Mouse (Mus musculus): Measurements from ENCODE around the gene Ppox. TPM values are rescaled to one million over a fixed set of nuclear protein-coding genes. Genes with fewer than 3 reads are reported as not detected.
"Not testable (repeated sequence)": the region's sequence is repeated elsewhere in the genome, so short reads cannot be mapped to it uniquely, and the experiment has no call there.

Gene Ppox
- 100 to 1,000 TPM in 17 of 26 experiments, 10 to 100 TPM in 9; 57.3 to 161 (median 104) TPM for total RNA-seq (2018; cell fraction: chromatin; rRNA removed)
- 10 to 100 TPM in 12 of 26 experiments, 1 to 10 TPM in 14; 6.6 to 17.2 (median 9.9) TPM for total RNA-seq (2018; cell fraction: cytosol; rRNA removed)
- 100 to 1,000 TPM in 8 of 26 experiments, 10 to 100 TPM in 18; 37.4 to 153 (median 74.8) TPM for total RNA-seq (2018; cell fraction: nucleus; rRNA removed)
- 8.6 to 27.3 TPM (median 12.1 TPM) in 3 replicates for polyA plus RNA-seq (2018)

DNA sequence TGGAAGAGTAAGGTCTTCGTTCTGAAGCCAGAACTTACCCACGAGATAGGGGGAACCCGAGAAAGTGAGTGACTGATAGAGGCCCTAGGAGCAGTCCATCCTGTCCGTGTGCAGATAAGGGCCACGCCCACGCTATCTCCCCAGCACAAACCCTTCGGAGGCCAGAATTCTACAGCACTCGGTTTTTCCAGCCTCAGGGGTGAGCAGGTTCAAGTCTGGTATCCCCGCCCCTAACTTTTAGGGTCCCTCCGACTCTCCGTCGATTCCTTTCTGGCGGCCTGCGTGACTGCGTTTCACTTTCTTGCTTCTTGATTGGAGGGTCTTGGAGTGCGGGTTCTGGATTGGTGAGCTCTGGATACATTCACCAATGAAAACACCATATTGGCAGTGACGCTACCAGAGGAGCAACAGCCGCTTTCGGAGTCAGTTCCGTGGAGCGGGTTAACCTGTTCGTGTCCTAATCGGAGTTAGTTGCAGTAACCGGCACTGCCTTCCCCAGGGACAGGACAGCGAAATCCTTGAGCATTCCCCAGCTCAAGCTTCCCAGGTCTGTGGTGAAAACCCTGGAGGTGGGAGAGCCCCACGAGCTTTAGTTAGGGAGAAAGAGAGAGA is at the start of gene Ppox:
Gene Ppox (minus strand): TSS at position 271 of the 612 bp plus-strand sequence.
- peak within 1 kb of the TSS; percentile 81 for H3K27ac ChIP-seq
- peaks cover 25% of the 10 kb centered on the region for H3K36me3 ChIP-seq (ENCODE audit: inconsistent target)
- peak within 1 kb of the TSS; percentile 69 for H3K4me3 ChIP-seq (ENCODE audit: inconsistent target)
- WGBS (ENCODE audit: missing documents), result under 1% methylated on average over 26 of the region's 26 CpGs
- peaks cover 15% of the 10 kb centered on the region; the same call in 1 of the 2 replicates for H3K79me2 ChIP-seq (ENCODE audit: inconsistent target)

DNA sequence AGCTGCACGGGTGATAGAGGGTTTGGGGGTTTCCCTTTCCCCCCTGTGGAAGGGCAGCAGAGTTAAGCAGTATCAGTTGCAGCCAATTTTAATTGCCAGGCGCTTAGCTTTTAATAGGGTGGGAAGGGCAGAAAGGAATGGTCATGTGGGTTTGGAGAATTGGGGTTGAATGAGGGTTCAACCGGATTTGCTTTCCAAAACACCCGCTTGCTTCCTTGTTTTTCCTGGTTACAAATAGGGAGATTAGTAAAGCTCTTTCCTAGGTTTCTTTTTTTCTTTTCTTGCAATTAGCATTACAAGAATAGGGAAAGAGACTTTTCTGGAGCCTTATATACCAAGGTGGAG is 49.2 kb upstream of the Ppox start:
- Histone ChIP-seq H3K27ac (peak overlapping the region; percentile 39), H3K4me3 (ENCODE audit: inconsistent target) (peak overlapping the region; percentile 66), H3K79me2 (ENCODE audit: inconsistent target) (peaks cover 90% of the 10 kb centered on the region), H3K36me3 (ENCODE audit: inconsistent target) (peaks cover 11% of the 10 kb centered on the region; the same call in 1 of the 2 replicates)
- WGBS (ENCODE audit: missing documents), result 0% methylated on average over 3 of the region's 4 CpGs

DNA sequence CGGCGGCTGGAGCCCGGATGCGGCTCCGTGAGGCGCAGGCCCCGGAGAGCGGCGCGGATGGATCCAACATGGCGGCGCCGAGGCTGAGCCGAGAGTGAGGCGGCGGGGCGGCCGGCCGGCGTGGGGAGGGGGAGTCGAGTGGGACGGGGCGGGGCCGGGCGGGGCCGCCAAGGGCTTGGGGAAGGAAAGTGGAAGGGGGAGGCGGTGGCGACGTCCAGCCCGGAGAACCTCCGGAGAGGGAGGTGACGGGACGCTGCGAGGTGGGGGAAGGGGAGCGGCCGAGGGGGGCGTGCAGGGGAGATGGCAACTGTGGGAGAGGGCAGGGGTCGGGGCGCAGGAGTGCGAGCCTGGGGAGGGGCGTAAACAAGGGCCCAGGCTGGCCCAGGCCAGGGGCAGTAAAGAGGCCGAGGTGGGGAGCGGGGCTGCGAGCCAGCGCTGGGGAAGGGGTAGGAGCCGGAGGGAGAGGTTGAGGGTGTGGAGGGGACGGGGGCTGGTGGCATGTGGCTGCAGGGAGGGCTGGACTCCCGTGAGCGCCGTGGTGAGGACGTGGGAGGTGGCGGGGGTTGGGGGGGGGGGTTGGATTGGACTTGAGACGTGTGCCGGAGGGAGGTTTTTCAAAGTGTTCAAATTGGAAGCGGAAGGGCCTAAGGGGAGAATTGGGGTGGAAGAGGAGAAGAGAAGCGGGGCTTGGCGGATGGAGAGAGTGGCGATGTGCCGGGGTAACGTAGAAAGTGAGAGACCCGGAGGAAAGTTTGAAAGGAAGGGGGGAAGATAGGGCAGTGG is 48.6 kb upstream of the Ppox start:
- H3K79me2 ChIP-seq (ENCODE audit: inconsistent target), result peaks cover 90% of the 10 kb centered on the region
- WGBS (ENCODE audit: missing documents), result under 1% methylated on average over 44 of the region's 61 CpGs
- peaks cover 11% of the 10 kb centered on the region; the same call in 1 of the 2 replicates for H3K36me3 ChIP-seq (ENCODE audit: inconsistent target)
- peak overlapping the region; percentile 39 for H3K27ac ChIP-seq
- peak overlapping the region; percentile 66 for H3K4me3 ChIP-seq (ENCODE audit: inconsistent target)

DNA sequence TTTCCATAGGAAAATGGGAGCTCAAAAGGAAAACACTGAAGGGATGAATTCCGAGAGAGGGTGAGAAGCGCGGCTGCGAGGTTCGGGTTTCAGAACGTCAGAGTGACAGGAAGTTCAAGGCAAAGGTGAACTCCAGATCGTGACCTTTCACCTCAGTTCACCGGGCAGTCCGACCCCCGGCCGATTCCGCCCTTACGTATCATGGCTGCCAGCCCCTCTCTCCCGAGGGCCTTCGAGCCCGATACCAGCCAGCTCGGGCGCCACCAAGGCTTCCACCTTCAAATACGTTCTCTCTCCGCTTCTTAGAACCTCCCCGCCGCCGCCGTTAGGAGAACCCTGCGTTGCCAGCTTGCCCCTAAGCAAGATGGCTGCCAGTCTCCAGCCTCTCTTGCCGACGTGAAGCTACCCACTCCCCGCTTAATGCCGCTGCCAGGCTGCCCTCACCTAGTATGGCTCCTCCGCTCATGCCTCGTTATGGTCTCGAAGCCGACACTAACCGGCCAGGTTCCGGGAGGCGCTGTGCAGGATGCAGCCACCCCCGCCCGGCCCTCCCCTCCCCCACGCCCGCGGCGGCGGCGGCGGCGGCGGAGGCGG is 48.0 kb upstream of the Ppox start, which contains the start of gene Dedd:
Gene Dedd (plus strand): TSS at position 307 of the 594 bp plus-strand sequence.
- peaks cover 85% of the 10 kb centered on the region for H3K79me2 ChIP-seq (ENCODE audit: inconsistent target)
- WGBS (ENCODE audit: missing documents), result under 1% methylated on average over 35 of the region's 48 CpGs
- peaks cover 5% of the 10 kb centered on the region; the same call in 1 of the 2 replicates for H3K36me3 ChIP-seq (ENCODE audit: inconsistent target)
- peak within 1 kb of the TSS; percentile 84 for H3K4me3 ChIP-seq (ENCODE audit: inconsistent target)
- H3K27ac ChIP-seq, result peak within 1 kb of the TSS; percentile 93

DNA sequence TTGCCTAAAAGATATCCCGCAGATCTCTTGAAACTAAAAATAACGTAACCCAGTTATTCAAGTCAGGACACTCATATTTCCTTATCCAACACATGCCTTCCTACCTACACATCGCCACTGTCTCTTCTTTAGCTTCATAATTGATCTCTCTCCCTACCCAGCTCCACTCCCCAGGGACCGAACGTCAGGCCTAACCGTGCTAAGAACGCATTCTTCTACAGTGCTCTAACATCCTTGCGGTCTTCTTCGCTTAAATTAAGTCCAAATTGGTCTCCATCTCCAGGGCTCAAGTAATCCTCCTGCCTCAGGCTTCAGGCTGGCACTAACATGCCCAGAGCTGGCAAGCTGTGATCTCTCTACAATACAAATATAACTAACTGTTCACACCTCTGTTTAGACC is 47.3 kb upstream of the Ppox start:
- H3K27ac ChIP-seq, result peak overlapping the region; percentile 93
- no peaks in the 10 kb centered on the region for H3K36me3 ChIP-seq (ENCODE audit: inconsistent target)
- 36% methylated on average over 9 of the region's 9 CpGs for WGBS (ENCODE audit: missing documents)
- H3K4me3 ChIP-seq (ENCODE audit: inconsistent target), result peak overlapping the region; percentile 84
- peaks cover 78% of the 10 kb centered on the region for H3K79me2 ChIP-seq (ENCODE audit: inconsistent target)

DNA sequence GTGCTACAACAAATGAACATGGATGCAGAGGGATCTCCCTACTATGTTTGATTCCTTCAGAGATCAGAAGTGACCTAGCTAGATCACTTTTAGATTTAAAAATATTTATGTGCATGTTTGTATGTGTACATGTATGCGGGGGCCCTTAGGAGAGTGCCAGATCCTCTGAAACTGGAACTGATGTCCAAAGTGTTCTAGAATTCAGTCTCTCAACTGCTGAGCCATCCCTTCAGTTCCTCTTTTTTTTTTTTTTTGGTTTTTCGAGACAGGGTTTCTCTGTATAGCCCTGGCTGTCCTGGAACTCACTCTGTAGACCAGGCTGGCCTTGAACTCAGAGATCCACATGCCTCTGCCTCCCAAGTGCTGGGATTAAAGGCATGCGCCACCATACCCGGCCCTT is 45.6 kb upstream of the Ppox start:
- peaks cover 61% of the 10 kb centered on the region for H3K79me2 ChIP-seq (ENCODE audit: inconsistent target)
- not testable (repeated sequence) for H3K27ac ChIP-seq; H3K4me3 ChIP-seq (ENCODE audit: inconsistent target); H3K36me3 ChIP-seq (ENCODE audit: inconsistent target)
- 0% methylated on average over 1 of the region's 4 CpGs for WGBS (ENCODE audit: missing documents)

DNA sequence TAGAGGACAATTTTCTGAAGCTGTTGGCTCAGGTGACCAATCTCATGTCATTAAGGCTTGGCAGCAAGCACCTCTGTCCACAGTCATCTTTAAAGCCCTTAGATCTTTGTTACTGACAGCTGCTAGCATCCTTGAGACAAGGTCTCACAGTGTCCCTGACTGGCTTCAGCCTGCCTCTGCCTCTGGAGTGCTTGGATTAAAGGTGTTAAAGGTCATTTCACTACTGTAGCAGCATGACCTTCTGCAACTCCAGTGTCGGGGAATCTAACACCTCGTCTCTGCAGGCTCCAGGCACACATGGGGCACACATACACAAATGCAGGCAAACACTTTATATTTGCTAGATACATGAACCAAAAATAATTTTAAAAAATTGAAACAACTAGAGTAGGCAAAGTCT is 44.6 kb upstream of the Ppox start:
- no peak overlapping the region for H3K27ac ChIP-seq
- H3K36me3 ChIP-seq (ENCODE audit: inconsistent target), result no peaks in the 10 kb centered on the region
- no peak overlapping the region for H3K4me3 ChIP-seq (ENCODE audit: inconsistent target)
- 100% methylated on average over 2 of the region's 2 CpGs for WGBS (ENCODE audit: missing documents)
- peaks cover 51% of the 10 kb centered on the region for H3K79me2 ChIP-seq (ENCODE audit: inconsistent target)

DNA sequence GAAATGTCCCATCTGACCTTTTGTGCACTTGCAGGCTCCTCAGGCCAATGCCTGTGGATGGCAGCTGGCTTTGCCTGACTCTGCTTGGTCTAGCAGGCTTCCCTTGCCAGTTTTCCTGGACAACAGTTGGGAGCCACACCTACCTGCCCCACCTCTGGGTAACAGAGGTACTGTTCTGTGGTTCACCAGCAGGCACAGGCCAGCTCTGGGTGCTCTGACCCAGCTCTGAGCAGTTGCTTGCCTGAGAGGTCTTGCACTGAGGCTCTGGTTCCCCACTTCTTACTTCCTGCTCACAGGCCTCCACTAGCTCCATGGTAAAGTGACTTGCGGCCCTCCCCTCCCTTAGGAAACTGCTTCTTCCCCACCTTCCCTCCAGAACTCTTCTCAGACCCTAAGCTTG is 41.0 kb upstream of the Ppox start:
- peaks cover 23% of the 10 kb centered on the region for H3K79me2 ChIP-seq (ENCODE audit: inconsistent target)
- no peaks in the 10 kb centered on the region for H3K36me3 ChIP-seq (ENCODE audit: inconsistent target)
- no peak overlapping the region for H3K4me3 ChIP-seq (ENCODE audit: inconsistent target)
- H3K27ac ChIP-seq, result no peak overlapping the region
- 90% methylated on average over 1 of the region's 1 CpGs for WGBS (ENCODE audit: missing documents)

DNA sequence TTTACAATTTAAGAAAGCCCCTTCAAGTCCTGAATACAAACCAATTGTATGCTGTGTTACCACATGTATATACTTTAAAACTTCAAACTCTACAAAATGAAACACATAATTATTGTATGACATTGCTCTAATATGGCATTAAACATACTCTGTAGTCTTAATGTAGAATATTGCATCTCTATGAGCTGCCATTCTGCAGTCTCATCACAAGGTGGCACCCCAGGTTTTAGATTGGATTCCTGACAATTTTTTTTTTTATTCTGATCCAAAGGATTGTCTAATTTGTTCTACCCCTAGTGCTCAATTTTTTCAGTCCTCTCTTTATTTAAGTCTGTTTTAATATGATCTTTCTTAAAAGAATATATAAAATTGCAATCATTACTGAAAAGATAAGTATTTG is 40.4 kb upstream of the Ppox start:
- Histone ChIP-seq H3K36me3 (ENCODE audit: inconsistent target) (no peaks in the 10 kb centered on the region), H3K4me3 (ENCODE audit: inconsistent target) (no peak overlapping the region), H3K27ac (no peak overlapping the region), H3K79me2 (ENCODE audit: inconsistent target) (peaks cover 20% of the 10 kb centered on the region)

DNA sequence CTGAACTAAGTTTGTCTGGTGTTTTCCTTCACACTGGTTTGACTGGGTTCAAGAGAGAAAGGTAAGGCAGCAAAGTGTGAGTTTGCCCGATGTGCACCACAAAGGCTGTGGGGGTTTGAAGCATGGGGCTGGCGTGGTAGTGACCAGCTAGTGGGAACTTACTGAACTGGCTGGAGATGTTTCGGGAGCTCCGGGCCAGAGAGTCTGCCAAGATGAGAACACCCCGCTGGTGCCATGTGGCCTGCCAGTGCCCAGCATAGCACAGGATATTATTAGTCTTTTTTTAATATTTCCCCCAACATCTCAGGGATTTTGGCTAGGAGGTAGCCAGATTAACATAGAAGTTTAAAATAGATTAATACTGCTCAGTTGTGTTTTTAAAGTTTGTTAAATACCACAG is 39.2 kb upstream of the Ppox start:
- WGBS (ENCODE audit: missing documents), result 70% methylated on average over 5 of the region's 5 CpGs
- H3K4me3 ChIP-seq (ENCODE audit: inconsistent target), result no peak overlapping the region
- H3K79me2 ChIP-seq (ENCODE audit: inconsistent target), result peaks cover 7% of the 10 kb centered on the region
- no peaks in the 10 kb centered on the region for H3K36me3 ChIP-seq (ENCODE audit: inconsistent target)
- no peak overlapping the region for H3K27ac ChIP-seq

DNA sequence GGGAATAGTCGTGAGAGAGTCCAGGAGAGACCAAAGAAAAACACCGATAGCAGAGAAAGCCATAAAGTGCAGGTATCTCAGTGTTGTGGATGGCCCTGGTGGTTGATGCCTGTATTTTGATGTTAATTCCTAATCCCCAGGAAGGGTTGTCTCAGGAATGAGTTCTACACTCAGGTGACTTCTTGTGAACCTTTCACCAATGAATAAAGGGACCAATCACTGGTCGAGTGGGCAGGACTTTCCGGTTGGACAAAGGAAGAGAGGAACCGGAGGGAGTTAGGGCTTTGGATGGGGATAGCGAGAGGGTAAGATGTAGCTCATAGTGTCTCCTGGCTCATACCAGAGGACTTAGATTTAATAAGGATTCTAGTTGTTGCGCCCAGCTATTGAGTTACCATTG is 38.8 kb upstream of the Ppox start:
- WGBS (ENCODE audit: missing documents), result 54% methylated on average over 7 of the region's 7 CpGs
- no peak overlapping the region for H3K4me3 ChIP-seq (ENCODE audit: inconsistent target)
- H3K27ac ChIP-seq, result no peak overlapping the region

DNA sequence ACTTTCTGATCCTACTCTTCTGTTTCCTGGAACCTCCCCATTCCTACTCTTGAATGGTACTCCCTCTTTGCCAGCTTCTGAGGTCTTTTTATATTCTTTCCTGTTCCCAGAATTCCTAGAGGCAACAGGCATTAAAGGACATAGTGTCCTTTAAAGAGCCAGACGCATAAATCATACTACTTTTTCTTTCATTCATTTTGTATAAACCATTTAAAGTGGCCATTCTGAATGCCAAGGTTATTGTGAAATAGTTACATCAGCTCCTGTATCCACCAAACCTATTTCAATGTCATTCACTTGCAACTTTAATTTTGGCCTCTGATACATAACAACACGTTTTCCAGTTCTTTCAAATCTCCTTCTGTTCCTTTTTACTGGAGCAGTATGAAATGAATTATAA is 28.3 kb upstream of the Ppox start:
- 68% methylated on average over 2 of the region's 2 CpGs for WGBS (ENCODE audit: missing documents)
- H3K4me3 ChIP-seq (ENCODE audit: inconsistent target), result no peak overlapping the region

More for the DNA sequence above, 38.8 kb upstream of the Ppox start:
- H3K79me2 ChIP-seq (ENCODE audit: inconsistent target), result peaks cover 3% of the 10 kb centered on the region; the same call in 1 of the 2 replicates
- no peaks in the 10 kb centered on the region for H3K36me3 ChIP-seq (ENCODE audit: inconsistent target)

DNA sequence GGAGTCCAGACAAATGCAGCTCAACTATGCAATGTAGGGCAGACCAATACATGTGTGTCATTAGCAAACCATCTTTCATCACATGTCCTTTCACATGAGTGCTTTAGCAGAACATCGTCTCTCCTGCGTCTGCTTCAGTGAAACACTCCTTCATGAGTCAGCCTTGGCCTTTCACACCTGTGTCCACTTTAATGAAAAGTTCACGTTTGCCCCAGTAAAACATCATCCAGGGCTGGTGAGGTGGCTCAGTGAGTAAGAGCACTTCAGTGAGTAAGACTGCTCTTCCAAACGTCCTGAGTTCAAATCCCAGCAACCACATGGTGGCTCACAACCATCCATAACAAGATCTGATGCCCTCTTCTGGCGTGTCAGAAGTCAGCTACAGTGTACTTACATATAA is 25.2 kb upstream of the Ppox start:
- 82% methylated on average over 4 of the region's 5 CpGs for WGBS (ENCODE audit: missing documents)
- H3K27ac ChIP-seq; H3K79me2 ChIP-seq (ENCODE audit: inconsistent target); H3K4me3 ChIP-seq (ENCODE audit: inconsistent target); H3K36me3 ChIP-seq (ENCODE audit: inconsistent target): not testable (repeated sequence)

More for the DNA sequence above, 28.3 kb upstream of the Ppox start:
- Histone ChIP-seq H3K79me2 (ENCODE audit: inconsistent target) (no peaks in the 10 kb centered on the region), H3K27ac (no peak overlapping the region), H3K36me3 (ENCODE audit: inconsistent target) (no peaks in the 10 kb centered on the region)

DNA sequence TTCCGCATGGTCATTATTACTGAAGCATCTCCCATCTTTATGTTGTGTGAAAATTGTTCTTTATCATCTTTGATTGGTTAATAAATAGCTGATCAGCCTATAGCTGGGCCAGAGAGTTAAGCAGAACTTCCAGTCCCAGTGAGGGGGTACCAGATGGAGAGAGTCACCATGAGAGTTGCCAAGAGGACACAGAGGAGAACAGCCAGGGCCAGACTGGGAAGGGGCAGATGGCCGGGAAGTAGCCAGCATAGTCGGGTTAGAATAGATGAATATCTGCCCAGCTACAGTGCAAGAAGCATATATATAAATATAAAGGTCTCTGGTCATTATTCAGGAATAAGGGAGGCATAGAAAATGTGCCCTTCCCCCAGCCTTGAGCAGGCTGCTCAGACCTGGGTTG is 17.2 kb upstream of the Ppox start:
- WGBS (ENCODE audit: missing documents), result 95% methylated on average over 3 of the region's 3 CpGs
- no peak overlapping the region for H3K4me3 ChIP-seq (ENCODE audit: inconsistent target)
- no peak overlapping the region for H3K27ac ChIP-seq
- peaks cover 12% of the 10 kb centered on the region for H3K79me2 ChIP-seq (ENCODE audit: inconsistent target)
- no peaks in the 10 kb centered on the region for H3K36me3 ChIP-seq (ENCODE audit: inconsistent target)

DNA sequence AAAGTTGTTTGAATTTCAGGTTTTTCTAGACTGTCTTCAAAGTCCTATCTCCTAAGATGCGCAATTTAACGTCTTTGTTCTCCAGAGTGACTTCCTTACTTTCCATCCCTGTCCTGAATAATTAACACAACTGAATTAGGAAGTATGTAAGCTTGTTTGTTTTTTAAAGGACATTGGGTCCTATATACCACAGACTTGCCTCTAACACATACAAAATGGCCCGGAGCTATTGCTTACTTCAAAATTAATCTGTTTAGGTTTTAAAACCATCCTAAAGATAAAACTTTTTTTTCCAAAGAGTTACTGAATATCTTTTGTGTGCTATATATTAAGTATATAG is 14.0 kb upstream of the Ppox start:
- Histone ChIP-seq H3K4me3 (ENCODE audit: inconsistent target) (peak overlapping the region; percentile 98), H3K79me2 (ENCODE audit: inconsistent target) (peaks cover 40% of the 10 kb centered on the region), H3K36me3 (ENCODE audit: inconsistent target) (peaks cover under 1% of the 10 kb centered on the region; the same call in 1 of the 2 replicates), H3K27ac (peak overlapping the region; percentile 96)
- 18% methylated on average over 3 of the region's 3 CpGs for WGBS (ENCODE audit: missing documents)
